Mouse (Mus musculus) E14TG2a.4 (cell line): ENCODE data around the gene Gm48551.

Source experiments
- CTCF ChIP-seq: conservative IDR thresholded peaks from 2 replicates; pipeline ENCODE4 v1.5.1; 2014; ENCODE audit warnings: low read length
- NANOG ChIP-seq: IDR thresholded peaks from 2 replicates; pipeline ENCODE4 v1.6.1; 2014; ENCODE audit warnings: borderline replicate concordance, low read length, mixed read lengths
- POU5F1 ChIP-seq: IDR thresholded peaks from 2 replicates; pipeline ENCODE4 v1.6.1; 2014; ENCODE audit warnings: low read length, borderline replicate concordance

DNA sequence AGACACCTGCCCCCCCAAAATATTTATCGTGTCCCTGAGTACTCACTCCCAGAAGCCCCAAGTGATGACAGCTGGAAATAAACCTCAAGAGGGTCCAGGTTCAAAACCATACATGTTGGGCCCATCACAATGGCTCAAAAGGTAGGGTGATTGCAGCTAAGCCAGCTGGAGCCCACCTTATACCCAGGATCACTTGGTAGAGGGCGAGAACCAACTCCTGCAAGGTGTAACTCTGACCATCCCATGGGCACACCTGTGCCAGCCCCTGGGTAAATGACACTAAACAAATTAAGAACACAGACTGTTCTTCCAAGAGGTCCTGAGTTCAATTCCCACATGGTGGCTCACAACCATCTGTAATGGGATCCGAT lies 5.1 kb upstream of the Gm48551 start:
- TF ChIP-seq CTCF, result no peak
- no peak for TF ChIP-seq NANOG
- no peak for TF ChIP-seq POU5F1
